Mouse (Mus musculus): ENCODE results near the gene Twnk.
"Not testable (repeated sequence)": the region's sequence is repeated elsewhere in the genome, so short reads cannot be mapped to it uniquely, and the experiment has no call there.

The Twnk gene

DNA sequence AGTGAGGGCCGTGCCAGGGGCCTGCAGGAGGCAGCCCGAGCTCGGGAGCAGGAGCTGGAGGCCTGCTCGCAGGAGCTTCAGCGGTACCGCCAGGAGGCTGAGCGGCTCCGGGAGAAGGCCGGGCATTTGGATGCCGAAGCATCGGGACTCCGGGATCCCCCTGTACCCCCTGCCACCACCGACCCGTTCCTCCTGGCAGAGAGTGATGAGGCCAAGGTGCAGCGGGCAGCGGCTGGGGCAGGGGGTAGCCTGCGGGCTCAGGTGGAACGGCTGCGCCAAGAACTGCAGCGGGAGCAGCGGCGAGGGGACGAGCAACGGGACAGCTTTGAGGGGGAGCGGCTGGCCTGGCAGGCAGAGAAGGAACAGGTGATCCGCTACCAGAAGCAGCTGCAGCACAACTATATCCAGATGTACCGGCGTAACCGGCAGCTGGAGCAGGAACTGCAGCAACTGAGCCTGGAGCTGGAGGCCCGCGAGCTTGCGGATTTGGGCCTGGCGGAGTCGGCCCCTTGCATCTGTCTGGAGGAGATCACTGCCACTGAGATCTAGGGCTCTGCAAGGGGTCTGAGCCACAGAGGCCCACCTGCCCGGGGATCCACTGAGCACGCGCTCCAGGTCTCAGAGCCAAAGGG lies 20.6 kb downstream of the Twnk start:
- no peak for DNase-seq (ENCODE audit: low spot score)

- DNase-seq (ENCODE audit: low spot score), result no peak
Observed at GRCm38 (mm10) chr19:45026958-45027670, 21.7 kb downstream of the Twnk start.

DNA sequence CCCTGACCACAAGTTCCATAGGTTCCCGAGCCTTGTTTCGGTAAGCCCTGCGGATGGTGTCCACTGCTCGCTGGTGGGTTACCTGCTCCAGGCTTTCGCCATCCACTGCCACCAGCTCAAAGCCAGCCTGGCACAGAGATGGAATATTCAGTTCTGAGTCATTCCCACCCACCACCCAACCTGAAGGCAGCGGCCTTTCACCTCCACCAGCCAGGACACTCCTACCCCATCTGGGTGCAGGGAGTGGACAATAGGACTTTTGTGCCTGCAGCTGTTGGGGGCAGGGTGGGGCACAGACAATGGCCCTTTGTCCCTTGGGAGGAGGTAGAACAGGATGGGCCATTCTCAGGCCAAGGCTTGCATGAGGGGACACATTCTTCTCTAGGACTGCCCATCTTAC lies 22.4 kb downstream of the Twnk start:
- peak; percentile 78 for DNase-seq (ENCODE audit: low spot score)

DNA sequence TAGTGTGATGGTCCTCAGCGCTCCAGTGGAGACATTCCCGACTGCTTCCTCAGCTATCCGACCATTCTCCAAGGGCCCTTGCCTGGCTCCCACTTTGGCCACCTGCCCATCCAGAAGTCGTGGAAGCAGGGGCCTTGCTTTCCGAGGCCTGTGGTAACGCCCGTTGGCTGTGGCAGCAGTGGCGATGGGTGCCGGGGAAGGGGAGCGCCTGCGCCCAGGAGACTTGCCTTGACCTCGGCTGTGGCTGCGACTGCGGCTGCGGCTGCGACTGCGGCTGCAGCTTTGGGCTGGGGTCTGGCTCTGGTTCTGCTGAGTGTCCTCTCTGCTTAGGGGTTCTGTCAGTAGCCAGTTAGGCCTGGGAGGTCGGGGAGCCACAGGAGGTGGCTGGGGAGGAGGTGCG lies 23.3 kb downstream of the Twnk start:
- DNase-seq (ENCODE audit: low spot score), result no peak

DNA sequence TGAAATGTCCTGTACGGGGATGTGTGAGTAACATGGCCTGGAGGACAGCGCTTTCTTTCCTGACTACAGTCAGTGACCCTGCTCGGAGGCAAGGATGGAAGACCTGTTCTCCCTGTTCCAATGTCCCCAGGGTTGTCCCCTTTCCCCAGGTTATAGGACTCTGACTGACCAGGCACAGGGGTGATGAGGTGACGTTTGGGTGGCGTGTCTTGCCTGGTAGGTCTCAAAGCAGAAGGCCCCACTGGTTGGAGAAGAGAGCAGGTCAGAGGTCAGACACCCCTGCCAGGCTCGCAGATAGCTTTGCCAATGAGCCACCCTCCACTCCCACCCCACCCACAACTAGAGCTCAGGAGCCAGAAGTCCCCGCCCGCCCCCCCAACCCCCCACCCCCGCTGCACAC lies 24.1 kb downstream of the Twnk start:
- no peak for DNase-seq (ENCODE audit: low spot score)

DNA sequence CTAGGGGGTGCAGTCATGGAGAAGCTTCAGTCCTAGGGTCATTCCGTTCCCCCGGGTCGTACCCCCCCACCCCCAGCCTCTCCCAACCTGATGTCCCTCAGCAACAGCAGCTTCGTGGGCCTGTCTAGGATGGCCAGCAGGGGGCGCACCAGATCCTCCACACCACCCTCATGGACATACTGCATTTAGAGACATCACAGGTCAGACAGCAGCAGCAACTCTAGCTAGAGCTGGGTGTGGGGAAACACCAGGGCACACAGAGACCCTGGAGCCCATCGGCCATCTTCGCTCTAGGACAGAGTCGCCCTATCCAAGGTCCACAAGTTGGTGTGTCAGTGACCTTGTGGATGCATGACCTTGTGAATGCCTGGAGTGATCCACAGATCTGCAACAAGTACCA lies 24.6 kb downstream of the Twnk start:
- DNase-seq (ENCODE audit: low spot score), result peak; percentile 89

DNA sequence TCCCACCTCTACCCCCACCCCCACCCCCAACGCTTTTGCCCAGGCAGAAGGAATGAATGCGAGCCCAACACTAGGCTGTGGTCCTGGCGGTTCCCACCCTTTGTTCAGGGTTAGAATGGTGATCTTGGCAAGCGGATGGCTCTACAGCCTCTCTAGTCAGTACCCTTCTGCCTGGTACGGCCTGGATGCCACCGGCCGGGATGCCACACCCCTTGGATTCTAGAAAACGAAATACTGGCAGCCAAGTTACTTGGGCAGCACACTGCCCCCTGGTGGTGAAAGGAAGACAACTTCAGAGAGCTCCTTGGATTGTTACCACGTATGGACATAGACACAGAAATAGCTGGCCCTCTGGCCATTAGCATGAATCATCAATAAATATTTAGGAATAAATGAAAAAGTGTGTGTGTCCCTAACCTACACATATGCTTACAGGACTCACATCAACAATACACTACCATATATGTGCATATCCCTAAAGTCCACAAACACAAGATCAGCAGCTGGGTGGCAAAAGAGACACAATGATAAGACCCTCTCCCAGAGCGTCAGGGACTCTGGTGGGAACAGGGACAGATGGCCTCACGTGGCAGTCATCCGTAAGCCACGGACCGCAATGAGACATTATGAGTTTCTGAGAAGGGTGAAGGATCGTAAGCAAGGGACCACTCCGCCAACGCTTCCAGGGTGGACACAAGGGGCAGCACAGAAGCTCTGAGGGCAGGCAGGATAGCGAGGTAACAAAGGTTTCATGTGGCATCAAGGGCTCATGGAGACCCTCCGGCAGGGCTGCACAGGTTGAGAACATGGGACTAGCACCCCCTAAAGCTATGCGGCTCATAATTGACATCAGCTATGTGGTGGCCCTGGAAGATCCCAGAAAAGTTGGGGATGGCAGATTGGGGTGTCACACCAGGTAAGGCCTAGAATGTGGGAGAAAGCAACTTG lies 25.6 kb downstream of the Twnk start:
- DNase-seq (ENCODE audit: low spot score), result peak; percentile 89

- DNase-seq (ENCODE audit: low spot score), result peak; percentile 87
Observed at GRCm38 (mm10) chr19:45031780-45032179, 26.3 kb downstream of the Twnk start.

- DNase-seq (ENCODE audit: low spot score), result peak; percentile 74
Observed at GRCm38 (mm10) chr19:45032570-45033332, 27.3 kb downstream of the Twnk start.

DNA sequence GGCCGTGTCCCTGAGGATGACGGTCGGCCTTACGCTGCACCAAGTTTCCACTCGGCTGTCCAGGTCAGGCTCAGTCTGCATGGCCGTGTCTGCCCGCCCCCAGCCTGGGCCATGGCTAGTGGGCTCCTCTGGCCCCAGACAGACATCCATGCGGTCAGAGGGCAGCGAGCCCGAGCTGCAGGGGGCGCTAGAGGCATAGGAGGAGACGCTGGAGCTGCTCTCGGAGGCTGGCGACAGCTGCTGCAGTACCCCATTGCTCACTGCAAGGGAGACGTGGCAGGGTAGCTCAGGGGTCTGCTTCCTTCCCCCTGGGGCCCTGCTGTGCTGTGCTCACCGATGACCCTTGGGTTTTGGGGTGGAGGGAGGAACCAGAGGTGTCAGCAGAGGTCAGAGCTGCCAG lies 31.4 kb downstream of the Twnk start:
- peak; percentile 87 for DNase-seq (ENCODE audit: low spot score)

GRCm38 (mm10) chr19:45038198-45038597 lies 32.7 kb downstream of the Twnk start:
- not testable (repeated sequence) for DNase-seq (ENCODE audit: low spot score)

GRCm38 (mm10) chr19:45040214-45040613 lies 34.8 kb downstream of the Twnk start:
- DNase-seq (ENCODE audit: low spot score), result peak; percentile 56

DNA sequence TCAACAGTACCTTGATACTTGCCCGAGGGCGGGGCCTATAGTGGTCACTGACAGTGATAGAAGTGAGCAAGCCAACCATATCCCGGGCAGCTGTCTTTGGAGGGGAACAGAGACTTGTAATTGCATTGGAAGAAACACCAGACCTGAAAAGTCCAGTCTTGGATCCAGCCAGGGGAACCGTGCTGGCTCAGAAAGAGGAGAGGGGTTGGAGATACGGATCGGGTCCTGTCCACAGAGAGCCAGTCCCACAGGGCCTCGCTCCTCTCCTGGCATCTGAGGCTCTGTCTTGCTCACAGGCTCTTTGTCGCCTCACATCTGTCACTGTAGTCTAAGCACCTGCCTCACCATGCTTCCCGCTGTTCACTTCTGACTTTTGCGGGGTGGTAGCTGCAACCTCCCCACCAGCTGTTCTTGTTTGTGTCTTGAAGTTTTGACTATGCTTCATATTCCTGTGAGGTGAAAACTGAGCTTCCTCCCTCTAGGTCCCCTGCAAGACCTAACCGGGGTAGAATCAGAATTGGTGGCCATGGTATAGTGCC lies 39.0 kb downstream of the Twnk start:
- DNase-seq (ENCODE audit: low spot score), result peak; percentile 45

- DNase-seq (ENCODE audit: low spot score), result peak; percentile 41
Observed at GRCm38 (mm10) chr19:45045236-45045635, 39.8 kb downstream of the Twnk start.

DNA sequence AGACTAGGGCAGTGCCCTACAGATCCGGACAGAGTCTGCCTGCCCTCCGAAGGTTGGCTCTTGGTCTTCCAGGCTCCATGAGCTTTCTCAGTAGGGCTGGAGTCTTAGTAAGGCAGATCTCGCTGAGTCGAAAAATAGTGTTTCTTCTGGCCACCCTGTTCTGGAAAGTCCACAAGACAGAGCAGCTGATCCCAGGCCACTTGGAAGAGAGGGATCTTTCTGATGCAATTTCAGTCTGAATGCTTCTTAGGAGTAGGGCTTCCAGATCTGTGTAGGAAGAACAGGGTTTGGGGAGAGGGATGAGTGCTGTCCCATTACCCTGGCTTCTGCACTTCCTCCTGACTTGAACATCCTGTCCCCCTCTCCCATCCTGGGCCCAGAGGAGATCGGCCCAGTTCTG lies 40.2 kb downstream of the Twnk start, which contains the start of gene Pdzd7:
Gene Pdzd7, minus strand, starts transcription at position 67 of the 400 bp plus-strand sequence.
- no peak for DNase-seq (ENCODE audit: low spot score)

- DNase-seq (ENCODE audit: low spot score), result peak; percentile 88
Observed at GRCm38 (mm10) chr19:45046523-45047321, 41.3 kb downstream of the Twnk start.

DNA sequence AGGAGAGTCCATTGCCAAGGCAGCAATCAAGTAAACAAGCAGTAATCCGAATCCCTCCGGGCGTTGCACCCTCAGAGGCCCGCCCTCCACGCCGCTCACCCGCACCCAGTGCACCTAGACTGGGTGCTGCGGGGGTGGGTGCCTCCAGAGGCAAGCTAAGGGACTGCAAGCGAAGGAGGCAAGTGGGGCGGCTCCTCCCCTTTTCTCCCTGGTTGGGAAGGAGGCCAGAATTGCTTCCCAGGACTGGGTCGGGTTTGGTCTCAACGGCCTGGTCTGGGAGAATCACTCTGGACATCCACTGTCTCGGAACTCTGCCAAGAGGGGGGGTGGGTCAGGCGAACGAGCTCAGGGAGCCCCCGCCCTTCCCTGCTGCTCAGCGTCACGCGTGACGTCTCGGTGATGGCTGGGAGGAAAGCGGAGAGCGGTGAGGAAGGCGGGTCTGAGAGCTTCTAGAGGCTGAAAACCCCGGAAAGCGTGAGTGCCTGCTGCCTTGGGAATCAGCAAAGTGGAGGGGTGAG lies 42.0 kb downstream of the Twnk start, which contains the start of gene Sfxn3:
Gene Sfxn3, plus strand, starts transcription at position 87 of the 518 bp plus-strand sequence.
- DNase-seq (ENCODE audit: low spot score), result peak; percentile 98

DNA sequence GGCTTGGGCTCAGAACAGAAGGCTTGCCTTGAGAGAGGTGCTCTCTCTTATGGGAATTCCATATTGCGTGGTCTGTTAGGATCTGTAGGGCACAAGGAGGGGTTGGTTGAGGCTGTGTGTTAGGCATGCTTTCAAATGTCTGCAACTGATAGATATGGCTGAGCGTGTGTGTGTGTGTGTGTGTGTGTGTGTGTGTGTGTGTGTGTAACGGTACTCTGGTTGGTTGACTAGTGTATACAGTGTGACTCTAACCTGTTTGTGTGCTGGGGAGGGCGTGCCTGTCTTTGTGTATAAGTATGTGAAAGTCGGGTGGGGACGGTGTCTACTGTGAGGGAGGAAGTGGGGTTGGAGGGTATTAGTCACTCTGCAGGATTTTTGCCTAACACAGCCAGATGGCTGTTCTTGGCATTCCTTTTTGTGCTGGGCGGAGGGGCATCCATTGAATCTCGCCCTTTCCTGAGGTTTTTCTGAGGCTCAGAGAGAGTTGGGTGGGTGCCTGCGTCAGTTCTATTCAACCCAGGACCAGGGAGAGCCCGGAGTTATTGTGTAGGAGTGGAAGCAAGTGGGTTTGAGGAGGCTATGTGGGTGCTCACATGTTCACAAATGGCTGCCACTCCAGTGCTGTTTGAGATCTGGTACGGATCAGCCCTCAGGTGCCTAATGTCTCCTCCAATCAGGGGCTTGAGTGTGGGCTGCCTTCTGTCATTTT lies 42.6 kb downstream of the Twnk start:
- DNase-seq (ENCODE audit: low spot score), result peak; percentile 62

- DNase-seq (ENCODE audit: low spot score), result no peak
Observed at GRCm38 (mm10) chr19:45048644-45049365, 43.3 kb downstream of the Twnk start.
